Mouse (Mus musculus) liver, embryonic 14.5 days (tissue): ENCODE data around the gene Ccdc190.

Experiments
- CTCF ChIP-seq: IDR thresholded peaks from 2 replicates; pipeline ENCODE4 v1.5.1; 2016; ENCODE audit warnings: antibody characterized with exemption, low read depth, control low read depth
- EP300 ChIP-seq: IDR thresholded peaks from 2 replicates; pipeline ENCODE4 v1.6.1; 2016; ENCODE audit warnings: antibody characterized with exemption, low read depth

GRCm38 (mm10) chr1:169910751-169911150, 17.7 kb upstream of the Ccdc190 start:
- TF ChIP-seq CTCF (no peak), EP300 (no peak)
